In genomic region chr15:12019443-12019842, GRCm38 (mm10) we compare ENCODE assay signal across 15 mouse cellular contexts.
"Had no signal": no experiment of that assay in that cellular context is flagged by ENCODE, and none has a peak within 500 bp of the region (broad histone marks: within the 10 kb centered on the region; RNA-seq: fewer than 3 reads in every experiment).

No protein-coding gene starts in this region.

- ATAC-seq: intestine, postnatal 0 days had no signal

- H3K27me3 ChIP-seq: neural tube, embryonic 15.5 days had no signal

- H3K4me1 ChIP-seq: midbrain, embryonic 10.5 days had no signal

- H3K9me3 ChIP-seq: limb, embryonic 10.5 days; midbrain, embryonic 10.5 days; neural tube, embryonic 15.5 days had no signal

- DNase-seq: kidney, adult 8-10 months; kidney, postnatal 25 days; lung, embryonic 14.5 days; lung, postnatal 10 days; lung, postnatal 4 days; right cerebral cortex, adult 18-20 months; right cerebral cortex, postnatal 4 days; spleen, adult 18-20 months; thymus, adult 2 months; thymus, postnatal 25 days had no signal

- H3K27ac ChIP-seq: limb, embryonic 10.5 days; midbrain, embryonic 10.5 days; neural tube, embryonic 15.5 days had no signal

- H3K4me3 ChIP-seq: limb, embryonic 10.5 days; midbrain, embryonic 10.5 days; myocyte; neural tube, embryonic 15.5 days had no signal

- H3K36me3 ChIP-seq: limb, embryonic 10.5 days; midbrain, embryonic 10.5 days; neural tube, embryonic 15.5 days had no signal
